Mouse (Mus musculus) retina, postnatal 7 days (tissue): ENCODE measurements at regions not wholly inside any gene's neighbourhood (a gene's known extent, or its start where the extent isn't known, plus 50 kb on each side); places are given as distances from the start of the nearest gene placed in this dataset.

Source experiments
- DNase-seq: peaks from one replicate; pipeline ENCODE4 v3.0.0-alpha.2; 2012; ENCODE audit warnings: low read depth, low spot score

- no peak for DNase-seq
These were observed 216.0 kb upstream of the Sox9 start for GRCm38 (mm10) chr11:112566071-112566470.

DNA sequence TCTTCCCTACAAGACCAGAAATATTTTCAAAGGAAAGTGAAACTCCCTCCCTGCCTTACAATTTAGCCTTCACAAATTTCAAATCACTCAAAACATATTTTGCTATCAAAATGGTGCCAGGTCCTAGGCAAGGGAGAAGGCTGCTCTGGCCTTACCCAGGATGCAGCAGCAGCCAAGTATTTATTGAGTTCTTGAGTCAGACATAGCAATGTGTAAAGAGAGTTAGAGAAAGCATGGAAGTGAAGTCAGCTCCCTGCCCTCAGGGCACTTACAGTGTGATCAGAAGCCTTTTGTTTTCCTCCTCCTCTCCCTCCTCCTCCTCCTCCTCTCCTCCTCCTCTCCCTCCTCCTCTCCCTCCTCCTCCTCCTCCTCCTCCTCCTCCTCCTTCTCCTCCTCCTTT, 194.6 kb upstream of the Sox9 start:
- no peak for DNase-seq

DNA sequence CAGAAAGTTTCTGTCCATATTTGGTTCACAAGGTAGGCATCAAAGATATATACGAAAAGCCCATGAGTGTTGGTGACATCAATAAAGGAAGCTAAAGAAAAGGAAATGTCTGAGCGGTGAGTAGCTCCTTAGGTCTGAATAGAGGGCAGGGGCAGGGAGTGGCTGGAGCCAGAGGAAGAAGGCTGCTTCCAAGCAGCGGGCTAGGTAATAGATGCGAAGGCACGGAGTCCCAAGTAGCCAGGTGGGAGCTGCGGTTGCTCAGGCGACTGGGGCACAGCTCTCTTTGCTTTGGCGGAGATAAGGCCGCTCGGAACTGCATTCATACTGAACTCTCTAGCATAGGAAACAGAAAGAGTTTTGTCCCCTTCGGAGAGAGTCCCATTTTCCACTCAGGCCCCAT, 193.9 kb upstream of the Sox9 start:
- DNase-seq = no peak

GRCm38 (mm10) chr11:112590214-112590613, 191.8 kb upstream of the Sox9 start:
- no peak for DNase-seq

GRCm38 (mm10) chr11:112592411-112593020, 189.5 kb upstream of the Sox9 start:
- peak; percentile 11 for DNase-seq

- no peak for DNase-seq
These were observed 188.2 kb upstream of the Sox9 start for GRCm38 (mm10) chr11:112593821-112594220.

- DNase-seq = no peak
These were observed 174.7 kb upstream of the Sox9 start for GRCm38 (mm10) chr11:112607359-112607758.

DNA sequence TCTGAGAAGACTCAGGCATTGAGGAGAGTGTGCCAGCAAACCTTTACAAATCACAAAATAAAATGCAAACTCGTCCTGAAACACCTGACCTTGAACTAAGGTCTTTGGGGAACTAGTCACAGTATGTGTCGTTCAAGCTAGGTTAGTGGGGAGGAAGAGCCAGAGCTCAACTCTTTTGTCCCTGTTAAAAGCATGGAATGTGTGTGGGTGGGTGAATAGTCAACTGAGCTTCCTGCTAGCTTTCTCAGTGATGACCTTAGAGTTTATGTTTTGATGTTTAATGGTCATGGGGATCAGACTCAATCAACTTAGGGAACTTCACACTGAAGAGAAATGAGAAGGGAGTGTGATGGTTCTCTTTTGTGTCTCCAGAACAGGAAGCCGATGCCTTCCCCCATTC, 172.7 kb upstream of the Sox9 start:
- DNase-seq = no peak

DNA sequence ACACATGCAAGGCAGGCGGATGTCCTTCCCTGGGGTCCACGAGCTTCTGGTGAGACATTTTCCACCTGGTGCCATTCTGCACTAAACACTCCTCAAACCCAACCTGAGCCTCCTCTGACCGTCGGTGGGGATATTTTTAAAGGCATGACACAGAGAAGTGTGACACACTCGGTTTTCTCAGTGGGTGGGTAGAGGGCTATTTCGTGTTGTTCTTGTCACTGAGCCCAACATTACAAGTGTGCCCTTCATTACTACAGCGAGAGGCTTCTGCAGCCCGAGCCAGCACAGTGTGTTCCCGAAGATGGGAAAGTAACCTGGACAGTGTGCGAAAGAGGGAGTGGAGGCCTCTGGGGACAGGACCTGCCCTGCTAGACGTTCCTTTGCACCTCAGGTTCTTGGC, 171.0 kb upstream of the Sox9 start:
- DNase-seq = no peak

- DNase-seq = no peak
These were observed 166.4 kb upstream of the Sox9 start for GRCm38 (mm10) chr11:112615629-112616028.

DNA sequence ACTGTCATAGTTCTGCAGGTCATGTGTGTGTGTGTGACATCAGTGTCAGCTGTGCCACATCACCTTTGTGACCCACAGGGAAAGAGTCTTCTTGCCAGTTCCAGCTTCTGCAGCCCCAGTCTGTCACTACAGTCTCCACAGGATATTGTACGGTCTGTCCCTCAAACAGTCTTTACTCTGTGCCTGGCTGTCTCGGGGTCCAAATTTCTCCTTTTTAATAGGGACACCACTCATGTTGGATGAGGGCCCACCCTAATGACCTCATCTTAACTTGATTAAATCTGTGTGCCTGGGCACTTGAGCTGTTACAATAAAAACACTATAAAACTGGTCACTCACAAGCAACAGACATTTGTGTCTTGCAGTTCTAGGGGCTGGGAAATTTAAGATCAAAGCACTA, 165.1 kb upstream of the Sox9 start:
- DNase-seq = no peak

DNA sequence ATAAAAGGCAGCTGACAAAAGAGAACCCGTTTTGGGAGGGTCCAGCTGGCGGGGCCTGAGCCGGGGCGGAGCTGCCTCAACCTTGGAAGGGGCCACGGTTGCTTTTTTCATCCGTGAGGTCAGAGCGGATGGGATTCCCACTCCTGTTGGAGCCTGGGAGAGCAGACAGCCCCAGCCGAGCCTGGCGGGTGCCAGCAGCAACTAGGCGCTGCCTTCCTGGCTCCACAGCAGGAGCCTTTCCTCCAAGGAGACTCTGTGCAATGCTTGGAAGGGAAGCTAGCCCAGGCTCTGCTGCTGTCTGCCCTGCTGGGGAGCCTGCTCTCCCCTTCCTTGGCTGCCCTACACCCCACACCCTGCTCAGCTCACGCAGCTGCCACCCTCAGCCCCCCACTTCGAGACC, 161.1 kb upstream of the Sox9 start:
- DNase-seq = no peak

DNA sequence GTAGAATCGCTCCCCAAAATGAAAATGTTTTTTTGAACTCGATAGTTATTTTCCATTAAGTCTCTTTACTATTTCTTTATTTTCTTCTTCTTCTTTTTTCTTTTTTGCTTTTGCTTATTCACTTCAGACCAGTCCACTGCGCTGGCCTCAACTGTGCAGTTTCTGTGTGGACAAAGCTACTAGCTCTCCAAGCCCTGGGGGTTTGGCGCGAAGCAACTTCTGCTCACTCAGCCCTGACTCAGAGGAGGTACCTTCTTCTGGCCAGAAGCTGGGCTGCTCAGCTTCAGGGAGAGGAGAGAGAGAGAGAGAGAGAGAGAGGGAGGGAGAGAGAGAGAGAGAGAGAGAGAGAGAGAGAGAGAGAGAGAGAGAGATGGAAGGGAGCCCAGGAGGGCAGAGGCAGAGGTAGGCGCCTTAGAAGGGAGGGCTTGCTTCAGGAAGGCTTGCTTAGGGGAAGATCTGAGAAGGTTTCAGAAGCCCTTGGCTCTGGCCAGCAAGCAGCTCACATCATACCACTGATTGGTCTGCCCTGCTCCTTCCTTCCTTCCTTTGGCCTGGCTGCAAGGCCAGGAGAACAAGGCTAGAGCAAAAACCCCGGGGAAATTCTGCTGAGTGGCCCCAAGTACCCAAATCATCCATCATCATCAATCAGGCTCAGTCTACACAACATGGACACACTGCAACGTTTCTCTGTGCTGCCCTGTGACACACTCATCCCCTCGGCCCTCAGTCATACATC, 160.5 kb upstream of the Sox9 start:
- no peak for DNase-seq

GRCm38 (mm10) chr11:112649298-112649697, 132.7 kb upstream of the Sox9 start:
- DNase-seq = no peak

DNA sequence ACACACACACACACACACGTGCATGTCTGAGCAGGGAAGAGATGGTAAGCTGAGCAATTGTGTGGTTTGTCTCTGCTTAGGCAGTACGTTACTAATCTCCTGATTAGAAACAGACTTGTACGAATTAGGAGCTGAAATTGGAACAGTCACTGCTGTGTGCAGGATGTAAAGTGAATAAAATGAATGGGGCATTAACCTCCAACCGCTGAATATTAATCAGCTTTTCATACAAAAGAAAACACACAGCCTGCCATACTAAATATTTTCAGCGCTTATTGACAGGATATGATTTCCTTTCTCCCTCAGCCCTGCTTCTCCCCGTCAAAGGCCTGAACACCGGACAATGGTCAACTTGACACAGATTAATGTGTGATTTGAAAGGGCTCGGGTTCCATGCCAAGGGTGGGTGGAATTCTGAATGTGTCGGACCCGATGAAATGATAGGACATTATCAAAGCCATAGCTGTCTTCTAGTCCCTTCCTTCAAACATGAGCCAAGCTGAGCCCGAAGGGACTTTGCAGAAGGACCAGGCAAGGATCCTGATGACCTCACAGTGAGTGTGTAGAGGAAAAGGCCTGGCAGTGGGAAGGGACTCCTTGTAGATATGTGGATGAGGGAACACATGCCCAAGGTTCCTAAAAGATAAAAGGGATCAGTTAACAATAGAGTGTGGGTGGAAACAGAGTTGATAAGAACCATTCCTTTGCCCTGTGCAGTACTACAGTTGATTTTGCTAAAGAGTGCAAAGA, 124.4 kb upstream of the Sox9 start:
- DNase-seq = peak; percentile 5

- no peak for DNase-seq
These were observed 122.1 kb upstream of the Sox9 start for GRCm38 (mm10) chr11:112659911-112660310.

- no peak for DNase-seq
These were observed 120.6 kb upstream of the Sox9 start for GRCm38 (mm10) chr11:112661426-112661825.

DNA sequence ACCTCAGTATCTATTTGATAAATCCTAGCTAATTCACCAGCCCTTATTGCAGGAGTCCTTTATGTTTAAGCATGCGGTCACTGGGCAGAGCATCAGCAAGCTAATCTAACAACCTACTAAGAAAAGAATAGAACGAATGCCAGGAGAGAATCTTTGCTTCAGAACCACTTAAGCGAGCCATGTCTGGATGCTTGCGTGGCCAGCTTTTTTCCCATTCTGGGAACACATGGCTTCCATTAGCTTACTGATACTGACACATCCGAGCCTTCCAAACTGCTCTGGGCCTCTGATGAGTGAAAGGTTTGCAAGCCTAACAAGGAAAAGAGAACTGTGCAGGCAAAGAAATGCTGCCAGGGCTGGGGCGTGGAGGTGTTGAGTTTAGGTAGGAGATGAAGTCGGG, 114.7 kb upstream of the Sox9 start:
- DNase-seq = no peak

GRCm38 (mm10) chr11:112672086-112672485, 109.9 kb upstream of the Sox9 start:
- DNase-seq = no peak

GRCm38 (mm10) chr11:112690047-112690446, 92.0 kb upstream of the Sox9 start:
- no peak for DNase-seq

DNA sequence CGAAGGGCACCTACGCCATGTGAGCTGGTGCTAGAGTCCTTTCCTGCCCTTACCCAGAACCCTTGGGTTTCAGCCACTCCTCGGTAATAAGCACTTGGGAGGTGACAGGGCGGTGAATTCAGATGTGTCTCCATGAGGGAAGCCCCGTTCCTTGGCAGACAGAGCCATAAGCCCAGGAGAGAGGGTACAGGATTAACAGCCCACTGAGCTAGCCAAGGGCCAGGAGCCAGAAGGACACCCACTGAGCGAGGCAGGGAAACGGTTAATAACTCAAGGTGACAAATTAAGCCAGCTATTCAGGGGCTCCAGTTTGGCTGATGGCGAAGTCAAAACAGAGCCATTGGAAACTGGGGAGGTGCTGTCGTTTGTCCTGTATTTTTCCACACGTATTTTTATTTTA, 75.9 kb upstream of the Sox9 start:
- no peak for DNase-seq

DNA sequence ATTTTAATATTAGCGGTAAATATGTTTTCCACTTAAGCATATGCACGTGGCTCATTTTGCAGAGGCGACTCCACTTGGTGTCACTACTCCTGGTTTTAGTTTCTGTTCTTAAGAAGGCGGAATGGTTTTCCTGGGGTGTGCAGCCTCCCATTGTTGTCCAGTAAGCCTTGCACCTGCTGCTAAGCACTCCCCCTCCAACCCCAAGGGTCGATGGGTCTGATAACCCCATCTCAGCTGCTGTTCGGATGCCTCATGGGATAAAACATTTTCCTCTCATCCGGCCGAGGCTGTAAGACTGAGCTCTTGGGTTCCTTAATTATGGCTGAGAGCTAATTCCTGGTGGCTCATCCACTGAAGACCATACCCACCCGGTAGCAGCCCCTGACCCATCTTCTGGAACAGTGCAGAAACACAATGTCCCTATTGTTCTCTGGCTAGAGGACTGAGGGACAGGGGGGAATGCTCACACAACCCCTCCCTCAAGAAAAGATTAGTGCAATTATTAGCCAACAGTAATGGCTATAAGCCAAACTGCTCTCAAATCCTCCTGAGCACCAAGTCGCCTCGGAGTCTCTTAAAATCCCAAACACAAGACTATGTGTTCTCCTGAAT, 73.8 kb upstream of the Sox9 start:
- DNase-seq = no peak
